ENCODE assay signal across 11 mouse cellular contexts in the genomic region with DNA sequence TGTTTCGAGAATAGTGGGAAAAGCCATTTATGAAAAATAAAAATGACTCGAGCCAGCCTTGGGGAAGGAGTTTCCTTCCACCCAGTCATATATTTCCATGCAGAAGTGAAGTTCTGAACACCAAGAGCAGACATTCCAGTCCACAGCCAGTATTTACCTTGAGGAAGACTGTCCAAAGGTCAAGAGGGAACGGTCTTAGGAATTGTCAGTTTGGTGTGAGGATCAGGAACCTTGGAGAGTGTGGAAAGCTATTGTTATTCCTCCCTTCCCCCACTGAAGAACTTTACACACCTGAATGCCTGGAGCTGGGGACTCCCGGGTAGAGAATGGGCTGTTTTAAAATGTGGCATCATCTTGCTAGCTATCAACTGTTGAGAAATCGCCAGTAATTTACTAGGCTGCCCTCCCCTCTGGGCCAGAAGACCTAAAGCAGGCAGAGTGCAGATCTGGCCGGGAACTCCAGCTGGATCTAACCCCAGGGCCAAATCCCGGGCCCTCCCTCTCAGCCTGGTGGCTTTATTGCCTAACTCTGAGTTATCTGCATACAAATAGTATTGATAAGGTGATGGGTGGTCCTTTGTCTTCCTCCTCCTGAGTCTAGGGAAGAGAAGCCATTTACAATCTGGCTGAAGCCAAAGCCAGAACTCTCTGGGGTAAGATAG.
DNase-seq lines count a peak whose midpoint lies in the region; ATAC-seq and TF ChIP-seq lines count a peak whose summit lies in the region.
"Had no signal": no experiment of that assay in that cellular context is flagged by ENCODE, and none has a peak within 500 bp of the region (broad histone marks: within the 10 kb centered on the region; RNA-seq: fewer than 3 reads in every experiment).

No protein-coding gene starts in this region.

- no peak for DNase-seq in kidney, postnatal 0 days (ENCODE audit: low spot score)
- DNase-seq in kidney, adult 11 months = no peak
- DNase-seq in G1E (ENCODE audit: low spot score) = no peak
- no peak for DNase-seq in spleen, adult 12 weeks (ENCODE audit: low spot score)
- no peak for DNase-seq in gastrocnemius, postnatal 25 days
- DNase-seq: cerebellum, adult 11 months; right cerebral cortex, postnatal 25 days had no signal

- 0 out of 2 replicates have a peak overlapping the region, but pooled peaks have one; percentile 35 for H3K9ac ChIP-seq in kidney, postnatal 0 days (ENCODE audit: low read depth, low read length)
- H3K9ac ChIP-seq in intestine, embryonic 16.5 days (ENCODE audit: low read depth, low read length) = no peak overlapping the region; the same call in 1 of the 2 replicates
- H3K9ac ChIP-seq: lung, embryonic 15.5 days had no signal

- H3K4me1 ChIP-seq in kidney, postnatal 0 days (replicated peaks; ENCODE audit: insufficient read depth, low read length) = peaks cover 17% of the 10 kb centered on the region; the same call in 1 of the 2 replicates
- H3K4me1 ChIP-seq in E14TG2a.4 (replicated peaks; ENCODE audit: low read depth, low read length) = peaks cover 82% of the 10 kb centered on the region
- peaks cover 87% of the 10 kb centered on the region for H3K4me1 ChIP-seq in G1E (ENCODE audit: insufficient read depth, low read depth, low read length)
- H3K4me1 ChIP-seq in intestine, embryonic 16.5 days (ENCODE audit: control insufficient read depth, insufficient read depth, low read length) = peaks cover 15% of the 10 kb centered on the region

- TF ChIP-seq CTCF in kidney, postnatal 0 days (IDR thresholded peaks at IDR 0.05; ENCODE audit: low read depth) = no peak
- TF ChIP-seq CTCF in E14TG2a.4 (conservative IDR thresholded peaks at IDR 0.05; ENCODE audit: low read length) = no peak
- no peak for TF ChIP-seq CTCF in G1E (IDR thresholded peaks at IDR 0.05; ENCODE audit: low read depth, low read length)

- H3K9me3 ChIP-seq in kidney, postnatal 0 days (replicated peaks; ENCODE audit: low read length) = no peaks in the 10 kb centered on the region
- no peaks in the 10 kb centered on the region for H3K9me3 ChIP-seq in E14TG2a.4 (ENCODE audit: low read length)
- H3K9me3 ChIP-seq in G1E (replicated peaks) = no peaks in the 10 kb centered on the region
- no peaks in the 10 kb centered on the region for H3K9me3 ChIP-seq in intestine, embryonic 16.5 days (ENCODE audit: control insufficient read depth, low read length)
- H3K9me3 ChIP-seq: lung, embryonic 15.5 days had no signal

- ATAC-seq in kidney, postnatal 0 days (replicated peaks; ENCODE audit: low FRiP score, low read depth) = no peak
- ATAC-seq in G1E (ENCODE audit: extremely low read depth, insufficient number of reproducible peaks, low FRiP score, poor library complexity, severe bottlenecking) = no peak
- peak; percentile 62 for ATAC-seq in intestine, embryonic 16.5 days
- ATAC-seq: hindbrain, postnatal 0 days had no signal

- peak overlapping the region; percentile 46; the same call in 1 of the 2 replicates for H3K4me2 ChIP-seq in kidney, postnatal 0 days (ENCODE audit: low read length)
- peak overlapping the region; percentile 48 for H3K4me2 ChIP-seq in intestine, embryonic 16.5 days (ENCODE audit: low read depth, low read length)

- H3K36me3 ChIP-seq in kidney, postnatal 0 days (ENCODE audit: insufficient read depth, low read length) = no peaks in the 10 kb centered on the region
- H3K36me3 ChIP-seq in E14TG2a.4 (ENCODE audit: insufficient read depth, low read length) (peaks cover 23% of the 10 kb centered on the region), G1E (replicated peaks) (peaks cover 16% of the 10 kb centered on the region)
- H3K36me3 ChIP-seq in intestine, embryonic 16.5 days (ENCODE audit: control insufficient read depth, insufficient read depth, low read length) = no peaks in the 10 kb centered on the region
- H3K36me3 ChIP-seq: lung, embryonic 15.5 days had no signal

- WGBS in kidney, postnatal 0 days = 39% methylated on average over 7 of the region's 7 CpGs
- 31% methylated on average over 7 of the region's 7 CpGs for WGBS in intestine, embryonic 16.5 days

- H3K27ac ChIP-seq in kidney, postnatal 0 days = peak overlapping the region; percentile 21; the same call in 1 of the 2 replicates
- H3K27ac ChIP-seq in intestine, embryonic 16.5 days (ENCODE audit: low read length) = peak overlapping the region; percentile 43
- H3K27ac ChIP-seq: hindbrain, postnatal 0 days; lung, embryonic 15.5 days had no signal

- no peak overlapping the region for H3K4me3 ChIP-seq in kidney, postnatal 0 days (replicated peaks; ENCODE audit: low read depth, low read length)
- H3K4me3 ChIP-seq in E14TG2a.4 (replicated peaks; ENCODE audit: low read length) = peak overlapping the region; percentile 89
- peak overlapping the region; percentile 67; the same call in 1 of the 2 replicates for H3K4me3 ChIP-seq in G1E (ENCODE audit: low read depth, low read length)
- no peak overlapping the region for H3K4me3 ChIP-seq in intestine, embryonic 16.5 days (ENCODE audit: low read length)

- H3K27me3 ChIP-seq in kidney, postnatal 0 days (ENCODE audit: insufficient read depth, low read length) = no peaks in the 10 kb centered on the region
- H3K27me3 ChIP-seq in E14TG2a.4 (ENCODE audit: insufficient read depth, low read length) (no peaks in the 10 kb centered on the region), G1E (ENCODE audit: insufficient read depth, low read length) (no peaks in the 10 kb centered on the region)
- H3K27me3 ChIP-seq in intestine, embryonic 16.5 days (replicated peaks; ENCODE audit: control insufficient read depth, insufficient read depth, low read length) = no peaks in the 10 kb centered on the region
- H3K27me3 ChIP-seq: lung, embryonic 15.5 days had no signal

Comparison
In these comparisons a context has a peak if more than half of its experiments do, and no peak if none do; other contexts are left out.
1. H3K4me3 ChIP-seq: peak in E14TG2a.4 (single experiment) and G1E (single experiment); none in kidney, postnatal 0 days (single experiment) and intestine, embryonic 16.5 days (single experiment).